In the genomic region with DNA sequence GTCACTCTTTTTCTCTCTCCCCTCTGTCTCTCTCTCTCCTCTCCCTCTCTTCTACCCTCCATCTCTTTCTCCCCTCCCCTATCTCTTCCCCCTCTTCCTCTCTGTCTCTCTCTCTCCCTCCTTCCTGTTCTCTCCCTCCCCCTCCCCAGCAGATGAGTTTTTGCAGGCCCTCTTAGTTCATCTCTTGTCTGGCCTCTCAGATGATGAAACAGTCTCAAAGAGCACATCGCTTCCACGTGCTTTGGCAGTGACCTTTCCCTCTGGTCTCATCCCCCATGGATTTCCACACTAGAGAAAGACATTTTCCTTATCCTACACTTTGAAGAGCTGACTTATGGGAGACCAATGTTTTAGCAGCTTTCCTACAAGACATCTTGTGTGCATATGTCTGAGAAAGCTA, we compare ENCODE assay signal across 26 mouse cellular contexts. TPM values are rescaled to one million over a fixed set of nuclear protein-coding genes. Genes with fewer than 3 reads are reported as not detected.
"Had no signal": no experiment of that assay in that cellular context is flagged by ENCODE, and none has a peak within 500 bp of the region (broad histone marks: within the 10 kb centered on the region; RNA-seq: fewer than 3 reads in every experiment).

No protein-coding gene starts in this region.

- H3K4me1 ChIP-seq: lung, embryonic 15.5 days; megakaryocyte, embryonic 14.5 days had no signal

- H3K27me3 ChIP-seq: lung, embryonic 15.5 days; midbrain, embryonic 12.5 days; neural tube, embryonic 13.5 days; neural tube, embryonic 15.5 days had no signal

- H3K4me3 ChIP-seq: lung, embryonic 15.5 days; megakaryocyte, embryonic 14.5 days; midbrain, embryonic 12.5 days; myocyte; neural tube, embryonic 13.5 days; neural tube, embryonic 15.5 days had no signal

- ATAC-seq: lung, postnatal 0 days; midbrain, embryonic 16.5 days had no signal

- H3K27ac ChIP-seq: lung, embryonic 15.5 days; macrophage; midbrain, embryonic 12.5 days; neural tube, embryonic 13.5 days; neural tube, embryonic 15.5 days had no signal

- H3K36me3 ChIP-seq: lung, embryonic 15.5 days; midbrain, embryonic 12.5 days; neural tube, embryonic 13.5 days; neural tube, embryonic 15.5 days had no signal

- H3K9ac ChIP-seq: lung, embryonic 15.5 days; midbrain, embryonic 12.5 days; neural tube, embryonic 13.5 days; neural tube, embryonic 15.5 days had no signal

- H3K9me3 ChIP-seq: lung, embryonic 15.5 days; midbrain, embryonic 12.5 days; neural tube, embryonic 13.5 days; neural tube, embryonic 15.5 days had no signal

- H3K4me2 ChIP-seq: lung, embryonic 15.5 days; midbrain, embryonic 12.5 days; neural tube, embryonic 13.5 days; neural tube, embryonic 15.5 days had no signal

- DNase-seq: lung, adult 2 months; lung, postnatal 14 days; lung, postnatal 36 days; midbrain, embryonic 14.5 days; retina, postnatal 1 day; right cerebral cortex, adult 18-20 months; right cerebral cortex, postnatal 25 days; right cerebral cortex, postnatal 4 days; spleen, adult 18-20 months; thymus, adult 18-20 months; thymus, postnatal 14 days; thymus, postnatal 36 days had no signal

RNA-seq across cellular contexts. Expression of a gene that starts 31.2 kb away (rescaled TPM):
- total RNA-seq: megakaryocyte progenitor cell, adult 5-6 weeks had no signal
- polyA plus RNA-seq: macrophage had no signal

RNA-seq across cellular contexts. Expression of a gene that starts 31.3 kb away (rescaled TPM):
- total RNA-seq: megakaryocyte progenitor cell, adult 5-6 weeks had no signal
- polyA plus RNA-seq: lung, postnatal 0 days; macrophage; thymus, postnatal 0 days had no signal

RNA-seq across cellular contexts. Expression of a gene that starts 54.2 kb away (rescaled TPM):
- total RNA-seq: megakaryocyte progenitor cell, adult 5-6 weeks had no signal
- polyA plus RNA-seq: macrophage; myocyte; small intestine, adult 2 months; stomach, embryonic 14.5 days; stomach, embryonic 16.5 days had no signal
